Mouse (Mus musculus) frontal cortex, adult (tissue): ENCODE data around the gene Pgm2l1.
"Not testable (repeated sequence)": the region's sequence is repeated elsewhere in the genome, so short reads cannot be mapped to it uniquely, and the experiment has no call there.

Source experiments
- ATAC-seq: cut with Nextera tagmentation; 2 replicates; pipeline ENCODE4 v1.9.2; 2017; ENCODE audit warnings: mild to moderate bottlenecking, moderate library complexity, mixed read lengths; ENCODE audit not compliant: low TSS enrichment

The Pgm2l1 gene

GRCm38 (mm10) chr7:100228957-100229356, 1.8 kb downstream of the Pgm2l1 start:
- no peak for ATAC-seq

GRCm38 (mm10) chr7:100230646-100231045, 3.5 kb downstream of the Pgm2l1 start:
- no peak for ATAC-seq

- ATAC-seq = no peak
Observed at GRCm38 (mm10) chr7:100231661-100232060, 4.5 kb downstream of the Pgm2l1 start.

GRCm38 (mm10) chr7:100233681-100234080, 6.5 kb downstream of the Pgm2l1 start:
- ATAC-seq = no peak

- no peak for ATAC-seq
Observed at GRCm38 (mm10) chr7:100234264-100234885, 7.2 kb downstream of the Pgm2l1 start.

- ATAC-seq = no peak
Observed at GRCm38 (mm10) chr7:100238271-100238670, 11.1 kb downstream of the Pgm2l1 start.

- no peak for ATAC-seq
Observed at GRCm38 (mm10) chr7:100240601-100241000, 13.4 kb downstream of the Pgm2l1 start.

GRCm38 (mm10) chr7:100243007-100243406, 15.8 kb downstream of the Pgm2l1 start:
- ATAC-seq = no peak

- ATAC-seq = no peak
Observed at GRCm38 (mm10) chr7:100244225-100244624, 17.0 kb downstream of the Pgm2l1 start.

- ATAC-seq = no peak
Observed at GRCm38 (mm10) chr7:100245176-100245575, 18.0 kb downstream of the Pgm2l1 start.

GRCm38 (mm10) chr7:100250667-100251066, 23.5 kb downstream of the Pgm2l1 start:
- ATAC-seq = no peak

- ATAC-seq = no peak
Observed at GRCm38 (mm10) chr7:100262350-100262749, 35.2 kb downstream of the Pgm2l1 start.

GRCm38 (mm10) chr7:100264934-100265333, 37.7 kb downstream of the Pgm2l1 start:
- ATAC-seq = not testable (repeated sequence)

- ATAC-seq = no peak
Observed at GRCm38 (mm10) chr7:100272369-100272768, 45.2 kb downstream of the Pgm2l1 start.

- no peak for ATAC-seq
Observed at GRCm38 (mm10) chr7:100274507-100274906, 47.3 kb downstream of the Pgm2l1 start.

GRCm38 (mm10) chr7:100276397-100276796, 49.2 kb downstream of the Pgm2l1 start:
- no peak for ATAC-seq

- peak; percentile 28; the same call in 1 of the 2 replicates for ATAC-seq
Observed at GRCm38 (mm10) chr7:100279803-100280202, 52.6 kb downstream of the Pgm2l1 start.

- no peak for ATAC-seq
Observed at GRCm38 (mm10) chr7:100281596-100281995, 54.4 kb downstream of the Pgm2l1 start.

GRCm38 (mm10) chr7:100283298-100283697, 56.1 kb downstream of the Pgm2l1 start:
- peak; percentile 60 for ATAC-seq

- peak; percentile 35; the same call in 1 of the 2 replicates for ATAC-seq
Observed at GRCm38 (mm10) chr7:100285383-100285782, 58.2 kb downstream of the Pgm2l1 start, which contains the start of gene P4ha3. Gene P4ha3, plus strand, starts transcription at chr7:100285520.

- ATAC-seq = no peak
Observed at GRCm38 (mm10) chr7:100287748-100288578, 60.8 kb downstream of the Pgm2l1 start.

GRCm38 (mm10) chr7:100288622-100289021, 61.4 kb downstream of the Pgm2l1 start:
- ATAC-seq = no peak

- no peak for ATAC-seq
Observed at GRCm38 (mm10) chr7:100293546-100293945, 66.4 kb downstream of the Pgm2l1 start.
